Mouse (Mus musculus) brain, embryonic 14.5 days (tissue): ENCODE data around the gene F5.

Experiments used
- CTCF ChIP-seq: fragments of 200-500 bp; IDR thresholded peaks from 2 replicates; pipeline ENCODE4 v1.5.1; 2012; ENCODE audit warnings: inconsistent platforms, mild to moderate bottlenecking, moderate library complexity, borderline replicate concordance; ENCODE audit not compliant: insufficient read depth, insufficient read length; ENCODE audit errors: extremely low read depth
- POLR2A ChIP-seq: fragments of 200-500 bp; IDR thresholded peaks from 2 replicates; pipeline ENCODE4 v1.6.1; 2012; ENCODE audit warnings: mild to moderate bottlenecking, inconsistent platforms, borderline replicate concordance; ENCODE audit not compliant: poor library complexity, insufficient read depth, insufficient read length, severe bottlenecking; ENCODE audit errors: extremely low read depth

DNA sequence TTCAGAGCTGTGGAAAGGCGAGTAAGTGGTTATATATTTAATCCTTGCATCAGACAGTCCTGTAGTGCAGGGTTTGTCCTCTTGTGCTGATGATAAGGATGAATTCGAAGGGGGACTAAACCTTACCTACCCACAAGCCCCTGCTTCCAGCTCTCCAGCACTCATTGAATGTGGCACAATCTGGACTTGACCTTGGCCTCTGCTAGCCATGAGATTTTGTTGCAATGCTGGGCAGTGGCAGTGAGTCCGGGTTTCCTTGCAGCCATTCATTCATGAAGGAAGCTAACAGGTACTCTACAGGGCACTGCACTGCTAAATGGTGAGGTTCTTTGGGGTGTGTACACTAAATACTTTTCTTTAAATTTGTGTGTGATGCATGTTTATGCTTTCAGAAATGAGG lies 103.2 kb downstream of the F5 start:
- TF ChIP-seq POLR2A (no peak), CTCF (no peak)
